10 mouse cellular contexts compared by ENCODE assay signal in genomic region chr14:41087509-41087908, GRCm38 (mm10). TPM values are rescaled to one million over a fixed set of nuclear protein-coding genes. Genes with fewer than 3 reads are reported as not detected.
DNase-seq lines count a peak whose midpoint lies in the region; ATAC-seq and TF ChIP-seq lines count a peak whose summit lies in the region.
"Had no signal": no experiment of that assay in that cellular context is flagged by ENCODE, and none has a peak within 500 bp of the region (broad histone marks: within the 10 kb centered on the region; RNA-seq: fewer than 3 reads in every experiment).

No protein-coding gene starts in this region.

- no peaks in the 10 kb centered on the region for H3K27me3 ChIP-seq in heart, postnatal 0 days (ENCODE audit: control insufficient read depth, insufficient read depth, low read length)
- H3K27me3 ChIP-seq in heart, embryonic 10.5 days (ENCODE audit: insufficient read depth, poor library complexity, severe bottlenecking): no peaks in the 10 kb centered on the region
- H3K27me3 ChIP-seq: forebrain, embryonic 13.5 days; megakaryocyte, embryonic 14.5 days had no signal

- intact Hi-C loops in gastrocnemius, postnatal 36 days (cut with DNase I): no loop called here

- no peak for ATAC-seq in heart, postnatal 0 days (ENCODE audit: insufficient read depth, low read depth)
- ATAC-seq: forebrain, embryonic 13.5 days had no signal

- H3K27ac ChIP-seq in heart, postnatal 0 days (ENCODE audit: low read depth): no peak overlapping the region
- no peak overlapping the region for H3K27ac ChIP-seq in heart, embryonic 10.5 days
- H3K27ac ChIP-seq: forebrain, embryonic 13.5 days had no signal

- H3K4me2 ChIP-seq in heart, postnatal 0 days (ENCODE audit: low read depth, low read length): no peak overlapping the region
- H3K4me2 ChIP-seq: forebrain, embryonic 13.5 days had no signal

- no peak overlapping the region for H3K9ac ChIP-seq in heart, postnatal 0 days (replicated peaks; ENCODE audit: low read depth, low read length)
- H3K9ac ChIP-seq: forebrain, embryonic 13.5 days had no signal

- H3K9me3 ChIP-seq in heart, postnatal 0 days (replicated peaks; ENCODE audit: control insufficient read depth, low read length): no peaks in the 10 kb centered on the region
- H3K9me3 ChIP-seq in heart, embryonic 10.5 days: no peaks in the 10 kb centered on the region
- H3K9me3 ChIP-seq: forebrain, embryonic 13.5 days; megakaryocyte, embryonic 14.5 days had no signal

- no peaks in the 10 kb centered on the region for H3K4me1 ChIP-seq in heart, postnatal 0 days (ENCODE audit: control insufficient read depth, insufficient read depth)
- H3K4me1 ChIP-seq in heart, embryonic 10.5 days: no peaks in the 10 kb centered on the region
- H3K4me1 ChIP-seq: forebrain, embryonic 13.5 days; megakaryocyte, embryonic 14.5 days had no signal

- no peaks in the 10 kb centered on the region for H3K36me3 ChIP-seq in heart, postnatal 0 days (replicated peaks; ENCODE audit: control insufficient read depth, insufficient read depth, low read length)
- no peaks in the 10 kb centered on the region for H3K36me3 ChIP-seq in heart, embryonic 10.5 days

- no peak overlapping the region for H3K4me3 ChIP-seq in heart, postnatal 0 days (ENCODE audit: low read depth, low read length)
- H3K4me3 ChIP-seq in heart, embryonic 10.5 days: no peak overlapping the region
- H3K4me3 ChIP-seq: forebrain, embryonic 13.5 days; megakaryocyte, embryonic 14.5 days had no signal

- 74% methylated on average over 1 of the region's 1 CpGs for WGBS in heart, postnatal 0 days
- WGBS in heart, embryonic 10.5 days: 72% methylated on average over 1 of the region's 1 CpGs

- TF ChIP-seq EP300 in heart, postnatal 0 days (IDR thresholded peaks at IDR 0.05; ENCODE audit: low read depth): no peak

- no peak for DNase-seq in heart, postnatal 0 days (ENCODE audit: low spot score)
- no peak for DNase-seq in heart, embryonic 10.5 days (ENCODE audit: low spot score)
- DNase-seq in thymus, postnatal 14 days: peak; percentile 30
- no peak for DNase-seq in thymus, adult 18-20 months
- DNase-seq in kidney, postnatal 4 days: peak; percentile 40 to 48
- DNase-seq in thymus, postnatal 4 days: peak; percentile 62
- no peak for DNase-seq in gastrocnemius, postnatal 36 days
- no peak for DNase-seq in urinary bladder, postnatal 25 days (ENCODE audit: low spot score)

- peak; percentile 29 for TF ChIP-seq CTCF in heart, postnatal 0 days (IDR thresholded peaks at IDR 0.05; ENCODE audit: low read depth)

RNA-seq across cellular contexts. Expression of gene Dydc1, which starts 14.8 kb away (rescaled TPM):
- total RNA-seq in heart, postnatal 0 days (2014; rRNA removed; ENCODE audit: low replicate concordance): not detected in 2 replicates
- polyA plus RNA-seq in heart, postnatal 0 days (2015; fragmentation: Nextera tagmentation; extraction: Ambion mirVana): 0.12 TPM in 1 of 2 replicates, not detected in the other
- polyA plus RNA-seq in heart, embryonic 10.5 days (2016; fragmentation: Nextera tagmentation; extraction: Ambion mirVana): not detected in 2 replicates
- total RNA-seq in gastrocnemius, postnatal 36 days (2021): not detected

RNA-seq across cellular contexts. Expression of gene Mat1a, which starts 17.3 kb away (rescaled TPM):
- total RNA-seq in heart, postnatal 0 days (2014; rRNA removed; ENCODE audit: low replicate concordance): 0.97 and 6.1 TPM in 2 replicates
- polyA plus RNA-seq in heart, postnatal 0 days (2015; fragmentation: Nextera tagmentation; extraction: Ambion mirVana): 0.10 and 0.19 TPM in 2 replicates
- 0.34 and 1.2 TPM in 2 replicates for polyA plus RNA-seq in heart, embryonic 10.5 days (2016; fragmentation: Nextera tagmentation; extraction: Ambion mirVana)
- under 1 TPM in 1 of 2 experiments, not detected in 1; 0.36 TPM for total RNA-seq in gastrocnemius, postnatal 36 days (2021)
- polyA plus RNA-seq: forebrain, embryonic 13.5 days had no signal

RNA-seq across cellular contexts. Expression of gene Dydc2, which starts 18.5 kb away (rescaled TPM):
- not detected in 2 replicates for total RNA-seq in heart, postnatal 0 days (2014; rRNA removed; ENCODE audit: low replicate concordance)
- 0.29 TPM in 1 of 2 replicates, not detected in the other for polyA plus RNA-seq in heart, postnatal 0 days (2015; fragmentation: Nextera tagmentation; extraction: Ambion mirVana)
- 0.44 and 0.65 TPM in 2 replicates for polyA plus RNA-seq in heart, embryonic 10.5 days (2016; fragmentation: Nextera tagmentation; extraction: Ambion mirVana)
- total RNA-seq in gastrocnemius, postnatal 36 days (2021): not detected

RNA-seq across cellular contexts. Expression of gene Sftpa1, which starts 44.1 kb away (rescaled TPM):
- 0.69 TPM in 1 of 2 replicates, not detected in the other for total RNA-seq in heart, postnatal 0 days (2014; rRNA removed; ENCODE audit: low replicate concordance)
- polyA plus RNA-seq in heart, postnatal 0 days (2015; fragmentation: Nextera tagmentation; extraction: Ambion mirVana): 0.41 and 1.5 TPM in 2 replicates
- polyA plus RNA-seq in heart, embryonic 10.5 days (2016; fragmentation: Nextera tagmentation; extraction: Ambion mirVana): 0.67 and 0.70 TPM in 2 replicates
- total RNA-seq in gastrocnemius, postnatal 36 days (2021): not detected
- polyA plus RNA-seq: forebrain, embryonic 13.5 days had no signal

Comparison
In these comparisons a context has a peak if more than half of its experiments do, and no peak if none do; other contexts are left out.
1. DNase-seq: peak in thymus, postnatal 14 days (single experiment), kidney, postnatal 4 days (2 of 2) and thymus, postnatal 4 days (single experiment); none in heart, postnatal 0 days (single experiment), heart, embryonic 10.5 days (single experiment), thymus, adult 18-20 months (0 of 2), gastrocnemius, postnatal 36 days (0 of 2) and urinary bladder, postnatal 25 days (single experiment).